Mouse (Mus musculus) inflammation-experienced regulatory T-cells, adult 6 months (primary cell): ENCODE results near the gene Mroh2a. TPM values are rescaled to one million over a fixed set of nuclear protein-coding genes. Genes with fewer than 3 reads are reported as not detected.

Experiments
- ATAC-seq: one replicate; pipeline ENCODE4 v1.8.0; 2017
- polyA plus RNA-seq, 3 experiments: library from polyadenylated mRNA; unstranded; fragments of 100-300 nt; shearing (Covaris generic); gene quantifications; one replicate each; pipeline ENCODE4 v1.2.1; 2017

The Mroh2a gene
- polyA plus RNA-seq, 3 experiments from 2014 or later, result 1.9 to 4.4 (median 2.1) TPM

DNA sequence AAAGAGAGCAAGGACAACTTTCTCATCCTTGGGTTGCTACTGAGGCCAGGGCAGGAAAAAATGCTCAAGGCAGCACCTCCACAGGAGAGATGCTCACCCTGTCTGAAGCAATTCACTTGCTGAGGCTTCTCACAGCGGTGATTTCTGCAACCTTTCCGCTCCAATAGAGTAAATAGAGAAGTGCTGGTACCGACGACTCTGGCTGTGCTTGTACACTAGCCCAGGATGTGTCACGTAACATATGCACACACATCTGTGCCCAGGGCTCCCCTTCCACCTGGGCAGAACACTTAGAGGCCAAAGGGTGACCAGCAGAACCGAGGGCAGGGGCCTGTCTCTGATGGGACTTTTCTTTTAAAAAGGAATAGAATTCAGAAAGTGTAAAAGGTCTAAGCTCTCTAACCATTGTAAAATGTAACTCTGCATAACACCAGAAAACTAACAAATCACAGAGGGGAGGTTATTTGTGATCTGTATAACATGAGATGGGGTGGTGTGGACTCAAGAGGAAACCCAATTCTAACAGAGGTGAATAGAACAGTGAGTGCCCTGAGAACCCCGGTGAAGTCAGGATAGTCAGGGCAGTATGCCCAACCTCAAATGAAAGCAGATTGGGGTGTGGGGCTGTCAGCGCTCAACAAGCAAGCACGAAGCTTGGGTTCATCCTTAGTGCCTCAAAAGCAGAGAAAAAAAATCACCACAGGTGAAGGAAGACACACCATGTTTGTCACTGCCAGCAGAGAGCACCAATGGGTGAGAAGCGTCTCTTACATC, 34.0 kb downstream of the Mroh2a start:
- ATAC-seq, result no peak

DNA sequence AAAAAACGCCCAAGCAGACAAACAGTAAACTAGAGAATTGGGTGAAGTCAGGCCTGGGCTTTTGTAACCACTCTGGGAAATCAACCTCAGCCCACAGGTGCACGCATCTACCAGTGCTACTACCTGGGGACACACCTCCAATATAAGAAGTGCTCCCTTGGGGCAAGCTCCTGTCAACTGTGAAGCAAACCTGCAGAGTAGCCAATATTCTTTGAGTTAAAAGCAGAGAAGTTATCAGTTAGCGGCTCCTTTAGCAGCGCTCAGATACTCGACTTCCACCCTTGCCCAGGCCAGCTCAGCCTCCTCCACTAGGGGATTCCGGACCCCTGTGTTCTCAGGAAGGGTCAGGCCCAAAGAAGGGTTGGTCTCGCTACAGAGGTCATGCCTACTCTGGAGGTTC, 34.9 kb downstream of the Mroh2a start:
- ATAC-seq, result no peak

DNA sequence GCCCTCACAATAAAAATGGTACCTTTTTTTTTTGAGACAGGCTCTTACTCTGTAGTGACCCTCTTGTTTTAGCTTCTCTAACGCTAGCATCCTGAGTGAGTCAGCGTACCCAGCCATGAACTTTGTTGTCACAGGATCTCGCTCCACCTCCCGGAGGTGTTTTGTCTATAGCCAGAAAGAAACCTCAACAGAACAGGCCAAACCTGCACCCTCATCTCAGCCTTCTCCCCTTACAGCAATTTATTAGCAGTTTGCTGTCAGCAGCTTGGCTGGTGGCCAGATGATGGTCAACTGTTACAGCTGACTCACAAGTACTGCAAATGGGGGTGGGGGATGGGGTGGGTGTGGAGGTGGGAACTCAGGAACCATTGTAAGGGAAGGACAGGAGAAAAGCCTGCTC, 35.5 kb downstream of the Mroh2a start:
- ATAC-seq, result no peak

DNA sequence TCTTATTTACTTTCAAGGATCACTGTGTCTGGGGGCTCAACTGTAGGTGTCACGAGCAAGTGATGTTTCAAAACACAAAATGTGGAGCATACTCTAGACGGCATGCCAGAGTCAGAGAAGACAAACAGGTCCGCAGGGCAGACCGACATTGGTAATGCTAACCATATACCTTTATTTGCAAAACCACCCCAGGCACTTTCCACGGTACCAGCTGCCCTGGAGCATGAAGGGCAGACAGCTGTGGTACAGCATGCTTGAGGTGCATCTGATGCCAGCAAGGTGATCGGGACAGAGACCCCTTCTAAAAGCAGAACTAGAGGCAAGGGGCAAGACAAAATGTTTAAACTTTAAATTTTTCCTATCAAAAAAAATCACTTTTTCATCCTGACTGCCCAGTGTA, 36.2 kb downstream of the Mroh2a start:
- ATAC-seq, result no peak

DNA sequence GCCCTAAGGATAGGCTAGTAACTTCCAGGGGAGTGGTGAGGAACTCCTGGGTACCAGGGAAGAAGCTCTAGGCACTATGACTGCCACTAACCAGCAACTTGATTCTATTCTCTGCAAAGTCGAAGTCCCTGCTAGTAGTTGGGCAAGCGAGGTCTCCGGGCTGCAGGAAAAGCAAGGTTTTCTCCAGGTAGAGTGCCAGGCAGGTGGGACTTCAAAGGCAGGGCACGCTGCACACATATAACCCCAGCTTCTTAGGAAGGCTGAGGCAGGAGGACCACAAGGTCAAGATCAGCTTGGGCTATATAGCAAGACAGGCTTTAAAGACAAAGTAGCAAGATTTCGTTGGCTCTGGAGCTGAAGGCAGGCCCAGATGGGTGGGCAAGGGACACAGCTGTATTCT, 37.0 kb downstream of the Mroh2a start:
- no peak for ATAC-seq

DNA sequence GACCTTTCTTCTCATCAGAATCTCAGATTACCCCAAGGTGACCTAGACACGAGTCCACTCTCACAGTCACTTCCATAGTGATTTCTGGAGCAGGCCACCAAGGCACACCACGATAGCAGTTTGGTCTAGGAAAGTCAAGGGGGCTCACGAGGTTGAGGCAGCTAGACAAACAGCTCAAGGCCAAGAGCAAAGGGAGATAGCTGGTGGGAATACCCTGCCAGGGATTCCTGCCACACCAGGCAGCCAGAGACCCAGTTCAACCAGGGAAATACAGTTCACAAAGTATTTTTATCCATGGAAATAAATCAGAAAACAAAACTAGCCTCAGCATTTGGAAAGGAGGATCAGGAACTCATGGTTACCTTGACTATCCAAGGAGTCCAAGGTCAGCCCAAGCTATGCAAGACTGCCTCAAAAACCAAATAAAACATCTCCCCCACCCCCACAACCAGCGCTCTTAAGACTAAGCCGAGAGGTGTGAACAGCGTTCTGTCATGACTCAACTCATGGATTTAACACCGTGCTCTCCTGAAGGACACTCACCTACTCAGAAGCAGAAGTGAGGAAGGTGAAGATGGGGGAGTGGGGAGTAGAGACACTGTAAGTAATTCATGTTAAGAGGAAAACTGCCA, 37.6 kb downstream of the Mroh2a start:
- no peak for ATAC-seq

DNA sequence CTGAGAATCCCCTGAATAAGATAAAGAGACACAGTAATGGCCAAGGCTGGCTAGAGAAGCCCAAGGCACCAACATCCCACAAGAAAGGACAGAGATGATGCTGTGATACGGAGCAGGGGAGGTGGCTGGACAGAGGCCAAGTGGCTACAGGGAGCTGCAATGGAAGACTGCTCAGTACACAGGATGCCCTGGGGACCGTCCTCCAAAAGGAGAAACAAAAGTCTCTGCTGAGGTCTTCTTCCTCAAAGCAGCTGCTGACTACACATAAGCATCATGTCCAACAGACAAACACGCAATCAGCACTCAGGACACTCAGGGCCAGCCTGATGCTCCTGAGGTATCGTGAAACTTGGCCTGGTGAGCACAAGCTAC, 38.1 kb downstream of the Mroh2a start:
- ATAC-seq, result no peak

DNA sequence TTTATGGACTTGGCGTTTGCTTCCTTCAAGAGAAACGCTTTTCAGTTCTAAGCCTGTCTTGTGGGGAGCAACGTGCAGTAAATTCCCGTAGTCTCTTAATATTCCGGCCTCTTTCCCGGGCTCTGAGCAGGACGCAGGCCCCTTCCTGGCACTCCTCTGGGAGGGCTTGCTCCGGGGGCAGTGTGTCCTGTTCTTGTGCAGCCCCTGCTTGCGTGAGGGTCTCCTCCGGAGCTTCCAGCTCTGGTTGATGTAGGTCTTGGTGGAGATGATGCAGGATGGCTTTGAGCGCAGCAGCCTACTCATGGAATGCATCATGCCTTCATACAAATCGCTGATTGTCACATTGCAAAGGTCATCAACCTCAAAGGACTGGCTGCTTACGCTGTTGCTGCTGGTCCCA, 39.3 kb downstream of the Mroh2a start:
- no peak for ATAC-seq

DNA sequence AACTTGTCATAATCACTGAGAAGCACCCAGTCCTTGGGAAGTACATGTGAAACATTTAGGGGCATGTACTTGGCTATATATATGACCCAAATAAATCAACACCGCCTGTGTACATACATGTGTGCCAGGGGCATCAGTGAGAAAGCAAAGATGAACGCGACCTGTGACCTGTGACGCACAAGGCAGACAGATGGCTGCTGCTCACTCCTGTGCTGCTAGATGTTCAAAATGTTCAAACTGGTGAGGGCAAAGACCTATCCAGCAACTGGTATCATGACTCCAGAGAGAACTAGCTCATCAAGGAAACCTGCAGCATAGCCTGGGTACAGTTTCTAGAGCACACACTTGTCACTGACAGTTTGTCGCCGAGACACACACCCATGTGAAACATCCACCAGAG, 40.7 kb downstream of the Mroh2a start:
- ATAC-seq, result peak; percentile 1

DNA sequence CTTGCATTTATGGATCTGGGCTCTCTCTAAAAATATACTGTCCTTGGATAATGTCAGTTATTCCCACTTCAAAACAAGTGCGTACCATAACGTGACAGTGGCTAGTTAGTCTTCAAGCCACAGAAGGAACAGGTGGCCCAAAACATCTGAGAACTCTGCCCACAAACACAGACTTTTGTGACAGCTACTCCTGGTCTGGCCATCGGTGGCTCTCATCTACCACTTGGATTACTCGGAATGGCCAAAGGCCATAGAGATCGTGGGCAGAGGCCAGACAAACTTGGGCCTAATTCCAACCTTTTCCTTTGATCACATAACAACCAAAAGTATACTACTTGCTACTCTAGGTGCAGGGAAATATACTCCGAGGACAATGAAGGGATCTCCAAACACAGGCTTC, 41.3 kb downstream of the Mroh2a start:
- no peak for ATAC-seq

DNA sequence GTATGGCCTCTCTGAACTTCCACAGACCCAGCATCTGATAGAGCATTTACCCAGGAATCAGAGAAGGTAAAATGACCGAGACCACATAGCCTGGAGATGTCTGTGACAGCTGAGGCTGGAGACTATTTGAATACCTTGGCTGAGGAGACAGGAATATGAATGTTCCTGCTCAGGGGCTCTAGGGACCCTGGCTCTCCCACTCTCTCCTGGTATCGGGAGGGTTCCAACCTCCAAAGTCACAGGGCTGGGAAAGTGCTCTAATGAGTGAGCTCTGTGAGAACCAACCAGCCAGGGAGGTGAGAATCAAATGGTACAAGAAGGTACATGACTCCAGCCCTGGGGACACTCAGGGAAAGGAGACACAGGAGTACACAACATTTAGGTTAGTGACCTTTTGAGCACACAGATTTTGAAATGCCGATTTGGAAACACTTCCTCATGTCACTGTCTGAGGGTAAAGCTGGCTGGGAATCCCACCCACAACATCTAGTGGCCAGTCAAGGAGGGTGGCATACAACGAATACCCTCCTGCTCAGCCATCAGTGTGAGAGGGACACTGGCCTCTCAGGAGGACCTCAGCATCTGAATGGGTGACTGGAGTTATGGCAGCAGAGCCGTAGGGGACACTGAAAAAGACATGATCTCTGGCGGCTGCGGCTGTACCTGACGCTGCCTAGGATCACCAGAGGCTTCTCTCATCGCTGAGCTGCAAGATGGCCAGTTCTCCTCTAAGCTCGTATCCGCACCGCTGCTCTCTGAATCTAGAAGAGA, 42.9 kb downstream of the Mroh2a start:
- ATAC-seq, result no peak

DNA sequence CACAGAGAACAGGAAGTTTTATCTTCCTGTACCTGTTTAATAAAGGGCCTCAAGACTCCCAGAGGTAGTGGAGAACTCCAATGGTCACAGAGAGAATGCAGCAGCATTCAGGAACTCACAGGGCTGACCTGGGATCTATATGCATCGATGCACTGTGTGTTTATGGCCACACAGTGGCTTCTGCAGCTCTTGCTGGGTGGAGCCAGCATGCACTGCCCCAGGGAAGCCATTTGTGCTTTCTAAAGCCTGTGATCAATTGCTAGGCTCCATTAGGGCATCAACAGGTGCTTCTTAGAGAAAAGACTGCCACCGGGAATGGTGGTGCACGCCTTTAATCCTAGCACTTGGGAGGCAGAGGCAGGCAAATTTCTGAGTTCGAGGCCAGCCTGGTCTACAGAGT, 46.1 kb downstream of the Mroh2a start:
- ATAC-seq, result no peak

DNA sequence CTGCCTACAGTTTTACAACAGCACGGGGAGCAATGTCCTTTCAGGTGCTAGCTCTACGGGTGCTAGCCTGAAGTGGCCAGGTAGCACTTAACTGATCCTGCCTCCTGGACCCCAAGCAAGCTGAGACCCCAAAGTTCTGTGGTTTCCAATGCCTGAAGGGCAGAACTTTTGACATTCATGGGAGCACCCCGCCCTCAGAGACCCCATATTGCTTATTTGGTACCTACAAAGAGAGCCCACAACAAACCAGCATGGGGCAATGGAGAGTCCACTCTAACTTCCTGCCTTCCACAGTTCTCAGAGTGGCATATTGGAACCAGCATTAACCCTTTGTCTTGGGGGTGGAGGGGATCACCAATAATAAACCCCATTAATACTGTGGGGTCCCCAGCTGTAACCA, 46.5 kb downstream of the Mroh2a start:
- no peak for ATAC-seq

DNA sequence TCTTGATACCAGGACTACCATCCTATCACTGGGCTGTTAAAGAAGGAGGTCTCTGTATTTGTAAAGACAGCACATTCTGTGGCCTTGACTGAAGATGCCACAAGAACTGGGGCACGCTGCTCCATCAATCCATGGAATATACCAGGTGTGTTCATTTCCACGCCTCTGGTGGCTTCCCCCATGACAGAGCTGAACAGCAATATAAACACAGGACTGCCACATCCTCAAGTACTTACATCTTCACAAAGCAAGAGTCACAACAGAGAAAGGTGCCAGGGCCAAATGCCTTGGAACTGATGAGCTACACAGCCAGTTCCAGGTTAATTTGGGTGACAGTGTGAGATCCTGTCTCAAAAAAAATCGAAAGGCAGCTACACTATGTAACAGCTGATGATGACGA, 47.0 kb downstream of the Mroh2a start:
- no peak for ATAC-seq

DNA sequence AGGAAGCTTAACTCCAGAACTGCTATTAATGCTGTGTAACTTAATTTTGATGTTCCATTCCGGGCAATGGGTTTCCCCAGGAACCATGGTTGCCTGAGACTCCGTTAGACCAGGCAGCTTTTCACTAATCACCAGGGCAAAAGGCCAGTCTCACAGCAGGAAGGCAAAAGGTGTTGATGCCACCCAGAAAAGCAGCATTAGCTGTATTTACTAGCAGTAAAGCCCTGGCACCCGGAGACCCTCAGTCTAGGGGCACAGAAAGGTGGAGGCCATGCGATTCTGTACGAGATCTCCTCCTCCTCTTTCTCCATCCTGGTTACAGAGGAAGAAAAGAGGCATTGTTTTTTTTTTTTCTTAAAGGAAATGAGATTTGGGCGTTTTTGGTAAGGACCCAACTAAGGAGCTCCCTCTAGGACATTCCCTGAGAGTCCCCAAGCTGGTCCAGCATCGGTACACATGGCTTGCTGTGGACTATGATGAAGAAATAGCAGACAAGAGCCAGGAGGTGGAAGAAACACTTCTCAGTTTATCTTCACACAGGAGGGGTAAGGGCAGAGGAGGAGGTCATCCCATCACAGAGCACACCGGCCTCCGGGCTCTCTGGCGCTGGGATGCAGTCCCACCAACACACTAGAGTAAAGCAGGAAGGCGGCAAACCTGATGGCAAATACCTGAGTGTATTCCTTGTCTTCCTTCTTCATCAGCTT, 47.7 kb downstream of the Mroh2a start:
- no peak for ATAC-seq

DNA sequence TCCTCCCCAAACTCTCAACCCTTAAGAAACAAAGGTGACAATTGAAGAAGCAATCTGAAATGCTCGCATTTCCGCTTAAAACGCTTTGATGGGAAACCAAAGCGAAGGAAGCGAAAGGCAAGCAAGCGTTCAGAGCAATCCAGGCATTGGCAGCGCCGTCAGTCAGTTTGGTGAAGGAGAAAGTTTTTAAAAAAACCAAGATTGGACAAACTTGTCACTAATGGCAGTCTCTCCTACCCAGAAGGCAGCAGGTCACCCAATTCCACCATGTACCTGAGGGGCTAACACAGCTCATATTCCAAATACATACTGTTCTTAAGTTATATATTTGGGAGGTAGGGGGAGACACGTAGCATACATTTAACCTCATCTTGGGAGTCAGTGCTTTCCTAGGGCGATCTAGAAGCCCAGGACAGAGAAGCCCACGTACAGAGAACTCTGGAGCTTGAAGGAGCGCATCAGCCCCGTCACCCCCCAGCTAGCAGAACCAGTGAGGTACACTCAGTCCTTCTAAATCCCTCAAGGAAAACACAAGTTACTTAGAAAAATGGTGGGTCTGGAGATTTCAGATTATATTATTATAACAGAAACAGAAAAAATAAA, 48.4 kb downstream of the Mroh2a start:
- no peak for ATAC-seq

DNA sequence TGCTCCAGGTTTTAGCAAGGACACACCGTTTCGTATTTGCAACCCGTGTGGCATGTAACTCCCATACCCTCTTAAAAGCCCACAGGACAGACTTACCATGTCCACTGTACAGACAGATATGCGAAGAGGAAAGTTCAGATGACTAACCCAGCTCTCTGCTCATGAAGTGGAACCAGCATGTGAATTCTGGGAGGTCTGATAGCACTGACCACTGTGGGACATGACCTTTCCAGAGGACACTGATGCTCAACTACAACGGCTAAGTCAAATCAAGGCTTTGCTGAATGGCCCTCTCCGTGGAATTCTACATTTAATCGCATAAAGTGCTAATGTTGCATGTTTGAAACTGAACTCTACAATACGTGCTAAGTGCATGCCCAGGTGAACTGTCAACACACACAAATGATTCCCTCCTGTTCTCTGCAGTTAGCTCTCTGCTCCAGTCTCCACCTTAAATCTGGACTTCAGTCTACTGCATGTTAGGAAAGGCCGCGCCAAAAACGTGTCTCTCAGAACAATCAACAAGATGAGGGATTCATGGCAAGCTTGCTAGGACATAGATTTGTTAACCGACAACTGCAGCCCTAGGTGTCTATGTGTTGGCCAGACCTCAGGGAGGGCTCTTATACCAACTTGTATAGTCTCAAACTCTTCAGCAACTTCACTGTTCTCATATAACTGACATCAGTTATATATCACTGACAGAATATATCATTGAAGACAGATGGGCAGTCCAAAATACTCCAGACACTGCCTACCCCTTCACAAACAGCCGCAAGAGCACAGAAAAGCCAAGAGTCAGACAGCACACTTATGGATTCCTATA, 49.1 kb downstream of the Mroh2a start:
- ATAC-seq, result no peak

DNA sequence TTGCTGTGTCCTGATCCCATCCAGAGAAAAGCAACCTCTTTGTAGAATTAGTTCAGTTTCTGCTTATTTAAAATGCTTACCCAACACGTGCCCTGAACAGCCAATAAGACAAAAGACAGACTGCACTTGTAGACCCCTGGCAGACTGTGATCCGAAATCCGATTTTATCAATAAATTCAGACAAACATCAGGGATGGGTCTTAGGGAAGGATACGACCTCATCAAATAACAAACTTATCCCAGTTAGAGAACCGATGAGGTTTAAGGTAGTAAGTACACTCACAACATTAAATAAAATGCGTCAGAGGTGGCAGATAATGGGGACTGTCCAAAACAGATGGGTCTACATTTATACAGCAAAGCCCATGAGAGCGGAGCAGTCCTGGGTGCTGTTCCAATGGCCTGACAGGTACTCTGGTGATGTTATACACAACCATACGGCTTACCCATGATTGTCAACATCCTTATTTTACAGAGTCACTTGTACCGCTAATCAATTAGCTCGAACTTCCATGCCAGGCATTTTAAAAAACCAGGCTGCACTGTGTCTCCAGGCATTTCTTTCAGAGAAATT, 49.8 kb downstream of the Mroh2a start:
- peak; percentile 17 for ATAC-seq

DNA sequence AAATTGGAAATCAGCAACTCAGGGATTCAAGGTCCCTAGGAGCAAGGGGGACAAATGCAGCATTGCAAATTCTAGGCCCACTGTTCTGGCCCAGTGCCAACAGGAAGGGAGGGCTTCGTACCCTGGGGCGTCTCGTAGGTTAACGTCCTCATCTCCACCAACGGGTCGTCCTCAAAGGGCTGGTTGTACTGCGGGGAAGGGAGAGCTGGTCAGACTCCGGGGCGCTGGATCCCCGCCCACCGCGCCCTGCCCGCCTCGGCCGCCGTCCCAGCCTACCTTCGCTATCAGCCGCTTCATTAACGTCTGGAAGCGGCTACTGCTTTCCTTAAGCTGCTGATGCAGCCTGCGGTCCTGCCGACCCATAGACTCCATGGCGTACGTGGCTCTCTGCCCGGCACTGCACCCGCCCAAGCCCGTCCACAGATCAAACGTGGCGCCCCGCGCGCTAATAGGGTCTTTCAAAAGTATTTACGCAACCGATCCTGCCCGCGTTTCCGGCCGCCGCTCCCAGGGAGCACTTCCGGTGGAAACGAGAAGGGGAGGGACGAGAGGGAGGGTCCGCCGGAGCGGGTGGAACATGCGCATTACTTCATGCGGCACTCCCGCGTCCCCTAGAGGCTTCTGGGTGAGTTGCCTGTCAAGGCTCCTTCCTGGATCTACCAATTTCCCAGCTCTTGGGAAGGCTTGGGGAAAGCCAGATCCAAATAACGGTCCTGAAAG, 50.5 kb downstream of the Mroh2a start, which contains the start of the genes Hjurp and Trpm8:
Gene Hjurp (minus strand): TSS at position 536 of the 720 bp plus-strand sequence.
Gene Trpm8 (plus strand): TSS at position 564 of the 720 bp plus-strand sequence.
- ATAC-seq, result peak; percentile 91

DNA sequence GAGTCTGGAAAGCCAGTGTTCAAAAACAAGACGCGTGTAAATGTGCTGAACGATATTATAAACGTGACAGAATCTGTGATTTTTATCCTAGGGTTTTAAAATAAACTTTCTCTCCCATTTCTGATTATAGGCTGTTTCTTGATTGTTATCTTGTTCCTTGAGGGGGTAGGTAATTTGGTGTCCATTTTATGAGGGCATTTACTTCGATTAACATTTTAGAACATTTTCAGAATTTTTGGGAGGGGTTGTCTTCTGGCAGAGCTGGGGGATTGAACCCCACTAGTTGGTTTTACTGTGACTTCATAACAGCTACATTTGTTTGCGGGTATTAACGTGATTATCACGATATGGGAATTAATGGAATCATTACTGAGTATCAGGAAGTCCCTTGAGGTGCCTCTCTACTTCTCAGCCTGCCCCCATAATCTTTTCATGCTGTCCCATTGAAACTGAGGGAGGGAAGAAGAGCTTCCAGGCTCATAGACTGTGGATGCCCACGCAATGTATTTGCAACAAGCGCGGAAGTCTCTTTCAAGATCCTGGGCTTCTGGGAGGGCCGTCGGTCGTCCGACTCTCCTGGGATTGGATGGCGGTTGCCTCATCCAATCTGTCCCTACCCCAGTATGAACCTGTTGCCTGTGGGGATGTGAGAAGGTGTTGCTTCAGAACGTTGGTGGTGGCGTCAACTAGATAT, 51.2 kb downstream of the Mroh2a start:
- no peak for ATAC-seq
